Mouse (Mus musculus) frontal cortex, postnatal 25 days (tissue): Measurements from ENCODE around the gene Rab40c.

Experiments
- DNase-seq, 2 experiments: peaks; one replicate each; pipeline ENCODE4 v3.0.0; 2022; ENCODE audit warnings: low spot score in 2 of 2

Gene Rab40c

DNA sequence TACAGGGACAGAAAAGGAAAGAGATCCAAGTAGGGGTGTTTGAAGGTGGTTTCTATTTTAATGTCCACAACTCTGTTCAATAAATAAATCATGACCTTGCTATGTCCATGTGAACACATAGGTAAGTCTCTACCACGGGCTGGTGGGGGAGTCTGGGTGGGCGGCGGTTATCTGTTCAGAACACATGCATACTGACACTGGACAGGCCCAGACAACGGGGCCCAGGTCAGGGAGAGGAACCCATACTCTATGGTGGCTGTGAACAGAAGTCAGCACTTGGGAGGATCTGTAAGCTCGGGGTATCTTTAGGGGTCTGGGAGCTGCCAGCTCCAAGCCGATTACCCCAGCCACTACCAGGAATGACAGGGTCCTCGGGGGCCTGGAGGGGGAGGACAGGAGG lies 26.8 kb upstream of the Rab40c start:
- no peak for DNase-seq

DNA sequence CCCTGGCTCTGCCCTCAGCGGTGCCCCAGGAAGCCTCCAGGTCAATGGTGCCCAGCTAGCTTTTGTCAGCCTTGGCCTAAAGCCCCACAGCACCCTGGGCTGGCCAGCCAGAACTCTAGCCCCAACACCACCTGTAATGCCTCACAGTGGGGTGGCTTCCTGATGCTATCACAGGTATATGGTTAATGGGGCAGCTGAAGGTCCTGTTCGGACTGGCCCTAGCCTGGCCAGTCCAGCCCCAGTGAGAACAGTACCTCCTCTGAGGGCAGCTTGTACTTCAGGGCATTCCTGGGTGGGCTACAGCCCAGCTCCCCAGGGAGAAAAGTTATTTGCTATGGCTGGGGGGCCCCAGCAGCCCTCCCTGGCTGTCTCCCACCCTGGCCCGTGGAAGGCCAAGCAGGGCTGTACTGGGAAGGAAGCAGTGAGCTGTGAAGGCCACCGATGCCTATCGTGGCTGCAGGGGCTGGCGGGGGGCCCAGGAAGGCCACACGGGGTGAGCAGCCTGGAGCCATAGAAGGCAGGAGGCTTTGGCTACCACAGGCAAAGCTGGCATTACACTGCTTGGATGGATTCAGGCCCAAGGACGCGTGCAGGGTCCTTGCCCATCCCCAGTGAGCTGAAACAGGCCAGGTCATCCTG lies 26.1 kb upstream of the Rab40c start:
- no peak for DNase-seq

DNA sequence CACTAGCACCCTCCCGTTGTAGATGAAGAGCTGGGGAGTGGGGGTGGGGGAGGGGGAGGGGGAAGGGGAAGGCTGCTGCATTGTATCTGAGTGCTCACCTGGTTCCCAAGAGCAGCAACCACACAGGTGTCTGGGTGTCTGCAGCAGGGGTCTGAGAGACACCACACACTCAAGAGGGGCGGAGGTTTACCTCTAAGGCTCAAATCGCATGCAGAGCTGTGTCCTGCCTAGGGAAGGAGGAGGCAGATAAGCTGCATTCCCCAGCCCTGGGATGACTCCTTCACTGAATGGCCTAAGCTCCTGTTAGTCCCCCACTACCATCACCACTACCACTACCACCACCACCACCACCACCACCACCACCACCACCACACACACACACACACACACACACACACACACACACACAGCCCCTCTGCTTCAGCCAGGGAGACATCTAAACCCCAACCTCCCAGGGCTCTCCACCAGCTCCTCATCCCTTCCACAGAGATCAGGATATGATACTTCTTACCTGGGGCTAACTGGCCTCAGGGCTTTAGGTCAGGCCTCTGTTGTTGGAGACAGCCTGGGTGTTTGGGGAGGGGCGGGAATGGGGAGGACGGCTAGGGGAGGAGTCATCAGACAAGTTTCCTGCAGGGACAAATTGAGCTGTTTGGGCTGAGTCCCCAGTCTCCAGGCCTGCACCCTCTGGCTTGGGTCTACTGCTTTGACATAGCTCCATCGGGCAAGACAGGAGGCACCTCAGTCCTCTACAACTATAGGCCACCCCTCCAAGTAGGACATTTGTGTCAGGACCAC lies 25.0 kb upstream of the Rab40c start, which contains the start of the genes Pigq and Nhlrc4:
Gene Pigq (minus strand): TSS at position 571 of the 798 bp plus-strand sequence.
Gene Nhlrc4 (minus strand): TSS at position 596 of the 798 bp plus-strand sequence.
- no peak for DNase-seq

DNA sequence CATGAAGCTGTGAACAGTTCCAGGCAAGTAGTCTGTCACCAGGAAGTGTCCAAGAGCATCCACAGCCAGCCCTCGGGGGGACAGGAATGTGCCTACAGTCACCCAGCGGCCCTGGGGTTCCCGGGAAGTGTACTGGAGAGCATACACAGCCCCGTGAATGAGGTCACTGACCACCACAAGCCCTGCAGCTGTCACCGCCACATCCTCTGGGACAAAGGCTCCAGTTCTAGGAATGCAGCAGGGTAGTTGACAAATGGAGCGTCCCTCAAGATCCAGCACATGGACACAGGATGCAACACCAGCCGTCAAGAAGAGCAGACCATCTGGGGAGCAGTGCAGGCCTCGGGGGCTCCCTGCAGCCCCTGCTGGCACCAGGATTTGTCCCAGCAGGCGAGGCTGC lies 24.2 kb upstream of the Rab40c start:
- no peak for DNase-seq

DNA sequence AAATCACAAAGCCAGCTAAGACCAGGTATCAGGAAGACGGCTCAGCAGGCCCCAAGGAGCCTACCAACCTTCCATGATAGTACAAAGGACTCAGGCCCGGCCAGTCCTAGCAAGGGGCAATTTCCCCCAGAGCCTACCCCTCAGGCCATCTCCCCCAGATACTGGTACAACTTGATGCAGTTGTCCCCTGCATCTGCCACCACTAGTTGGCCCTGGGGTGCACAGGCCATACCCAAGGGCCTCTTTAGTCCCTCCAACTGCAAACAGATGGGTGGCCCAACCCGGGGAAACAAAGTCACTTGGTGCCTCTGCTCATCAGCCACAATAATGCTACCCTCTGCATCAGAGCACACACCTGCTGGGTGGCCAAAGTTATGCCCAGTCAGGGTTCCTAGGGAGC lies 23.7 kb upstream of the Rab40c start:
- DNase-seq = no peak

DNA sequence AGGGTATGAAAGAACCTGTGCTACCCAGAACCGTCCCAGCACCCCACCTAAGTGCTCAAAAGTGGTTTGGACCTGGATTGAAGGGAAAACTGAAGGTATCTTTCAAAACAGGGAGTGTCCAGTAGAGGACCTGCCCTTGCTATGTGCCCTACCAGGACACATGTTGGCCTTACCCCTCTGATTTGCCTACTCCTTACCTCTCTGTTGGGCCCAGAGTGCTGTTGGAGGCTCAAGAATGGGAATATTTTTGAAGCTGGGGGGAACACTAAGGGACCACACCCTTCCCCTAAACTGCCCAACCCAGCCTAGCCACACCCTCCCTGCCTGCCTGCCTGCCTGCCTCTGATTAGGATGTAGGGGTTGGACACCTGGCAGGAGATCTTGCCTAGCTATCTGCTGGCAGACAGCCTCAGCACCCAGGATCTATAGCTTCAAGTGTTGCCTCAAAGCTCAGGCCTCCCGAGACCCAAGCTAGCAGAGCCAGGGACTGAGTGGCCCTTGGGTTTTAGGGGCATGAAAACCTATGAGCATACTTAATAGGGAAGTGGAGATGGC lies 23.1 kb upstream of the Rab40c start:
- no peak for DNase-seq

DNA sequence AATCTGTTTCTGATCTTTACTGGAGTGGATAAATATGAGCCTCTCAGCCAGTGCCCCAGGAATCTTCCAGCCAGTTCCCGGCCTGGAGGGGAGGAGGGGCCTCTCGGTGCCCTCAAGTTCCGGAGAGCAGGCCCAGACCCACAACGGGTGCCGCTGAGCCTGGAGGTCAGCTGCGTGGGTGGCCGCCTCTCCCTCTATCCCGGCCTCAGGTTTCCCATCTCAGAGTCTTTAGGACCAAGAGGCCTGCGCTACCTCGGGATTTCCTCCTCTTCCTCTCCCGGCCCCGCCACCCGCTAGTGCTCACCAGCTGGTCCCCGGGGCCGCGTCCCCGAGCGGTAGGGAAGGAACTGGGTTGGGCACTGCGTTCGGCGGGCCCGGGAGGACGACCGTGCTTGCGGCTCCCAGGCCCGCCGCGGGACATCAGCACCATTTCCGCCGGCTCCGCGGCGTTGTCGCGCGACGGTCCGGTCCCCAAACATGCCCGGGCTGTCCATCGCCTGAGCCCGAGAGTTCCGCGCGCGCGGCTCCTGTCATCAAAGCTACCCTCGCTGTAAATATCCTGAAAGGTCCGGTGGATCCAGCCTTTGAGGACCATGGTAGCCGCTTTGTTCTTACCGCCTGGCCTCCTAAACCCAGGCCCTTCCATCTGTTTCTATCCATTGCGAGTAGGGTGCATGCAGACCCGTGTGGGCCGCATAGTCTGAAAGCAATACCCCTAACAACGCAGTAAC lies 22.1 kb upstream of the Rab40c start:
- DNase-seq = peak; percentile 63 to 70

DNA sequence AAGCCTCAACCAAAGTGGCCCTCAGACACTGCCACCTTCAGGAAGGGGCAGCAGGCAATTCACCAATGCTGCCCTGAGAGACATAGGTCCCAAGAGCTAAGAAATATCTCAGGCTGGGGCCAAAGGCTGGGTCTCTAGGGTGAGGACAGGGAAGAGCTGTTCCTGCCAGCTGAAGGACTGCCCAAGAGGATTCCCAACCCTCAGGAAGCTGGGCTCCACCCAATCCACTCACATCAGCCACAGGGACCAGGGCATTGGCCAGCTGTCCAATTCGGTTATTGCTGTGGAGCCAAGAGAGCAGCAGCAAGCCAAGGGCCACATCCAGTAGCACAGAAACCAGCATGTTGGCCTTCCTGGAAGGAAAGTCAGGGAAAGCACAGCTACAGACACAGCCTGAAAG lies 15.0 kb upstream of the Rab40c start:
- no peak for DNase-seq

DNA sequence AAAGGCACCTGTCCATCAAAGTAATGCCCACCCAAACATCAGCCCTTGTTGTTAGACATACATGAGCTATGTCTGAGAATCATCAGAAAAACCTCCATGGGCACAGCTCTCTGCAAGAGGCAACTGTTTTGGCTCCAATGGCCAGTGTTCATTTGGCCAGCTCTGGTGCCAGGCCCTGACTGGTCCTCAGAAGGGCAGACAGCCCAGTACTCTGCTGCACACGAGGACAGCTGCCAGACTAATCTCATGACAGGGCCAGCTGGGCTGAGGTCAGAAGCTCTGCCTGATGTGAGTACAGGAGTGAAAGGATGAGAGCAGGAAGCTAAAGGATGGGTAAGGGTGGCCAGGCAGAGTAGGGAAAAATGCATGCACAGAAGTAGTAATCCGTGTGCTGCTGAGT lies 5.8 kb upstream of the Rab40c start:
- no peak for DNase-seq

DNA sequence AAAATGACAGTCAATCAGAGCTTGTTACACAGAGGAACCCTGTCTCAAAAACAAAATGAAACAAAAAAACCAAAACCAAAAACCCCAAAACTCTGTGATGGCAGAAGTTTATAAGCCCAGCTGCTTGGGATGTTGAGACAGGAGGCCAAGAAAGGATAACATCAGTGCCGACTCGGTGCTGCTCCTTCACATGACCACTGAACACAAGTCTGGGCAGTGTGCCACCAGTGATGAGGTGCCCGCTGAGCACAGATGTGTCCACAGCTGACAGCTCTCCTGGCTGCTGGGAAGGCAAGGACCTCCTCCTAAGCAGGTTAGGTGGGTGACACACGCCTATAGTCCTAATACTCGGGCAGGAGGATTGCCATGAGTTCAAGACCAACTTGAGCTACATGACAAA lies 2.6 kb upstream of the Rab40c start:
- no peak for DNase-seq

DNA sequence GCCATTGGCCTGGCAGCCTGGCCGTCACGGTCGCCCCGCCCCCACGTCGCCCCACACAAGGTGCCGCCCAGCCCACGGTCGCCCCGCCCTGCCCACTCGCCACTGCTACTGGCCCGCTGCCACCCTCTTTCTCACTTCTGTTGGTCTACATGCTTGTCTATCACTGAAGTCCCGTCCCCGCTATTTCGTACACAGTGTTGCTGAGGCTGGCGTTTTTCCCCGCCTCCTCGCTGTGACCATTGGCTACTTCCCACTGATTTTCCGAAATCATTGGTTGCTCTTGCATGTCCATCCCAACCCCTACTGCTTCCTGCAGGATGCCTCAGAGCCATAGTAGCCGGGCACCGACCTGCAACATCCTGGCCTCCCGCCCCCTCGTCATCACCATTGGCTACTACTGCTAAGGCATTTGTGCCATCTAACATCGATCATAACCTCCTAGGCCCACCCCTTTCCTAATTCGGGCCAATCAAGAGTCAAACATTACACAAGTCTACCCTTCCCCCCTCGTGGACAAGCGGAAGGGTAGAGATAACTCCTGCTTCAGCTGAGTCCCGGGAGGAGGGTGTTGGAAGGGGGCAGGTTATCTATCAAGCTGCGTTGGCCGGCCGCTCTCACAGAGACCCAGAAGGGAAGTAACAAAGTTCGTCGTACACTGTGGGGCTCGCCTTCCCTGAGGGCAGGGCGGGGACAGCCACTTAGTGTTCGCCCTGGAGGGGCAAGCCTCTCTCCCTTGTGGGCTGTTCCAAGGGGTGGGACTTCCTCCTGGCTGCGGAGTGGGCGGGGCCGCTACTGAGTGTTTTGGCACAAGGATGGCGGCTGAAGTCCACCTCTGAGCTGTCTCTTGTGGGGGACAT lies 487 bp upstream of the Rab40c start:
- peak; percentile 99 to 100 for DNase-seq

DNA sequence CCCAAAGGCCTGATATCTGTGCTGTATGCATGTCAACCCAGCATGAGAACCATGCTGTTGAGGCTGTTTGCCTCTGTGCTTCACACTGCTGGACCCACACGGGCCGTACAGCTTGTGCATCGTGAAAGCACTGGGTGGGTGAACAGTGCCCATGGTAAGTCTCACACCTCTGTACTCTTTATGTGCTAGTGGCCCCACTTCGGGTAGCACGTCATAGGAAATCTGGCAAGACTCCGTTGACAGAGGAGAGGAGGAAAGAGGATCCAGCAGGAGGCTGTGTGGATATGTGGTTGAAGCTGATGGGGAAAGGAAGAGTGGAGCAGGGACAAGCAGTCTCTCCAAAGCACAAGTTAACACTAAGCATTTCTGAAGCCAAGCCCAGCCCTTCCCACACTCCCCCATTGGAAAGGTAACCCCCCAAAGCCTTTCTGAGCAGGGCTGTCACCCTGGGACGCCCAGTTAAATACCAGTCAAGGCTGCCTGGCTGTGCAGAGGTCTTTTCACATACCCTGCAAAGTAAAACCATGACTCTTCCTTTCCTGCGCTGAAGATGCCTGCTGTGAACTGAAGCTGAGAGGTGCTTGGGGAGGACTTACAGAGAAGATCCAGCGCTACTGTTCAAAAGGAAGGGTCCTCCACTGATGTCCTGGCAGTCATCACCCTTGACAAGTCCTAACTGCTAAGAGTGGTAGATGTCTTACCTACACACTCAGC lies 1.3 kb downstream of the Rab40c start:
- DNase-seq = no peak

DNA sequence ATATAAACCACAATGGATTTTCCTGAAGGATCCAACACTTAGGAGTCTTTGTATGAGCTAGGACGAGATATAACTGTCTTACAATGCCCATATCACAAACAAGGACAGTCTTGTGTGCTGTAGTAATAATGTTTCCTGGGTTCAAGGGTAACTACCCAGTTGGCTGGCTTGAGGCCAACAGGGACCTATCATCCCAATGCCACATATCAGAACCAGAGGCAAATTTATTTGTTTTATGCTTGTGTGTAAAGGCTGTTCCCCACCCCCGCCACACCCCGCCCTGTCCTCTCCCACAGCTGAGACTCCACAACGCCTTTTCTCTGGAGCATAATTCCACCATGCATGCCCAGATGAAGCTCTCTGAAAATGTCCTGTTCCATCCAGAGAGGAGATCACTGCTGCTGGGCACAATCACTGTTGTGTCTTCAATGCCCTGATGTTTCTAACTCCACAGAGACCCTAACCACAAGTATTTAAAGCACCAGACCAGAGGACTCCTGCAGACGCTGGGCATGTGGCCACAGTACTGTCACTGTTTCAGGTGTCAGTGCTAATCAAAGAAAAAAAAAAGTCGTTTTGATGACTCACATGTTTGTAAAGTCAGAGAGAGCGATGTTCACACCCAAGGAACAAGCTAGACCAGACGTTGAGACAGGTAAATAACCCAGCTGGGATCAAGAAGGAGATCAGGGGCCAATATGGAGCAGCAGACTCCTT lies 2.4 kb downstream of the Rab40c start:
- no peak for DNase-seq

DNA sequence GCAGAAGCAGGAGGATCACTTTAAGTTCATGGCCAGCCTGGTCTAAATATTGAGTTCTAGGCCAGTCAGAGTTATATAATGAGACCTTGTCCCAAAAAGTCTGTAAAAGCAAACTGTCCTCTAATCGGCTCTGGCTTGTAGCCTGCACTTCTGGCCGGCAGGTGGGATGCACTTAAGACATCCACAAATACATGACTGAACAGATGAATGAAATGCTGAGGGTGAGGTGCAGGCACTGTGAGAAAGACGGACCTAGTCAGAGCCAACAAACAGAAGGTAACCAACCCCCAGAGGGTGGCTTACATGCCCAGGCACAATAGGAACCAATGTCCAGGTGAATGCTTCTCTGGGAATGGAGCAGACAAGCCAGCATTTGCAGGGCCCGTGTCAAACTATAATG lies 5.2 kb downstream of the Rab40c start:
- DNase-seq = no peak

DNA sequence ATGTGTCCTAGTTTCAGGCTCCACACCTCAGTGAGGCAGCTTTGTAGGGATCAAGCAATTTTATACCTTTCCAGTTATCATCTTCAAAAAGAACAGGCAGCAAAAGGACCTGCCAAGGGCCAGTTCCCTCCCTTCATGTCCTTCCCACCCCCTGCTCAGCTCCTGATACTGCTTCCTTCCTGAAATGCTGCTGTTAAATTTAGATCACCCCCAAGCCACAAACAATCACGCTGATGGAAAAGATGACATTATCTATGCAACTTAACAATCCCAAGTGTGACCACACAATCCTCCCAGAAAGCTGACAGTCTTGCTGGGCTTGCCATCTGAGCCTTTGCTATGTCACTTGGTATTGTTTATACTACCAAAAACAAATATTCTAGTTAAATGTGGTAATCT lies 5.7 kb downstream of the Rab40c start:
- no peak for DNase-seq

DNA sequence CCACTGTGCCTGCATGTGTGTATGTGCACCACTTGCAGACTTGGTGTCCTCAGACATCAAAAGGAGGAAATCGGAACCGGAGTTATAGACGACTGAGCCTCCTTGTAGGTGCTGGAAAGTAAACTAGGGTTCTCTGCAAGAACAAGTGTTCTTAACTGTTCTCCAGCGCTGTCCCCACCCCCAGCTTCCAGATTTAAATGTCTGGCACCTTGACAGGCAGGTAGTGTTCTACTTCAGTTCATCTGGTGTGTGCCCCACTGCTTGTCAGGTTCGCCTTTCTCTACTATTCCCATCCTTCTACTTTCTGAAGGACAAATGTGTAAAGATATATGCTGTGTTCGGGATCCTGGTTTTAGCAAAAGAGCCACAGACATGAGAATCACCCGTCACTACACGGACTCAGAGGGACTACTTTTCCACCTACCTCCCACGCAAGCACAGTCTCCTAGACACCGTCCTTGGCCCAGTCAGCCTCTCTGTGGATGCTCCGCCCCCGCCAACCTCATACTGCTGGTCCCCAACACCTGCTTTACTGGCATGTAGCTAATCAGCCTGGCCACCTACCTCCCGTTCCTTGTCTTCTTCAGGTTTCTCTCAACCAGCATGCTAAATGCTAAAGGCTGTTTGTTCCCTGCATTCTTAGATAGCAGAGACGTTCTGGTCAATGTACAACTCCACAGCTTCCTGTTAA lies 6.2 kb downstream of the Rab40c start:
- DNase-seq = peak; percentile 35 to 47

DNA sequence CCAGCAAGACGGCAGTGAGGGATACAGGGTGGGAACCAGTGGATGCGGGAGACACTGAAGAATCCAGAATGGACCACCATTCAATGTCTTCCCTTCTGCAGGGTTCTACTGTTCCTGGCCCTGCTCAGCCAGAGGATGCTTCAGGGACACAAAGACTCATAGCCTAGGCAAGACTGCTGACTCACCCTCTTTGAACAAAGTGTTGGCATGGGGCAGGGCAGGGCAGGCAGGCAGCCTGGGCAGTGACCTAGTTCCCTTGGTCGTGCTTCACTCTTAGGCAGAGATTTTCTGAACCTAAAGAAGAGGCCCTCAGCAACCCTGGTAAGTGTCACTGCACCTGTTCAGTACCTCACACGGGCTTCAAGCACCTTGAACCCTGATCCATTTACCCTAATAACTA lies 7.7 kb downstream of the Rab40c start:
- DNase-seq = no peak

DNA sequence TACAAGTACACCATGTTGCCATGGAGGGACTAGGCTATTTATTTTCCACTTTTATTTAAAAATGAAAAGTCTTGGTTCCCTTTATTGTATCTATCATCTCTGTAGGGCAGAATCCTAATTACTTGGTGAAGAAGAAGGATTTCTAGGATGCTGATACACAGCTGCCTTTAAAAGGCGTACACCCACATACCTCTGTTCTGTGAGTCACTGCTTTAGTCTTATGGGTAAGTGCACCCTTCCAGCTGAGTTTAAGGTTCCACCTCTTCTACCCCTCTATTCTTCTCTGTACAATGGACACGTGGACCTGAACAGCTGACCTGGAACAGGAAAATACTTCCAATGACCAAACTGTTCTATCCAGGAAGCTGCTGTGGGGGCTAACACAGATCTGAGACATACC lies 11.9 kb downstream of the Rab40c start:
- DNase-seq = no peak

DNA sequence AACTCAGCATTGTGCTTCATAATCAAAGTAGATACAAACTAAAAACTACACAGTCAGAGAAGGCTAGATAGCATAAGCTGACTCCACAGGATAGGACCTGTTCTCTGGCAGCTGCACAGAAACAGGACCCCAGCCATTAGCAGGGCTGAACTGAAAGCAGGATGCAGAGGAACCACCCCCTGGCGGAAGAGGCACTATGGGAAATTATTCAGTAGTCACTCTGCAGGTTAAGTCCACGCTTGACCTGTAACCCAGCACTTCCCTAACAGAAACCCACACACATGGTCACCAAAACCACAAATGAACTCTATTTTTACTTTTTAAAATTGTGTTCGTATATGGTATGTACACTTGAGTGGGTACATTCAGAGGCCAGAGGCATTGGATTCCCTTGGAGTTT lies 16.5 kb downstream of the Rab40c start:
- no peak for DNase-seq

DNA sequence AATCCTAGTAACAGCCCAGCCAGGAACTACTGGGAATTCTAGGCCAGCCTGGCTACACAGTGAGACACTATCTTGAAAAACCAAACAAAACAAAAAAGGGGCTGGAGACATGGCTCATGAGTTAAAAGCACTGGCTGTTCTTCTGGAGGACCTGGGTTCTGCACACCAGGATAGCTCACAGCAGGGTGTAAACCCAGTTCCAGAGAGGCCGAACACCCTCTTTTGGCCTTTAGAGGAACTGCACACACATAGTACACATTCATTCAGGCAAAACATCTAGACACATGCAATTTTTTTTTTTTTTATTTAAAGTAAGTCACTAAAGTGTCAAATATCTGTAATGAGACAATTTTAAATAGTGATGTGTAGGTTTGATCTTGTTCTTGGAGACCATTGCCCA lies 19.3 kb downstream of the Rab40c start:
- no peak for DNase-seq
